Mouse (Mus musculus): Measurements from ENCODE around the gene Shcbp1l. TPM values are rescaled to one million over a fixed set of nuclear protein-coding genes. Genes with fewer than 3 reads are reported as not detected.

Gene Shcbp1l
- polyA plus RNA-seq, 1 experiment from 2014 or later, result 0.20 TPM

- H3K4me1 ChIP-seq, result 0 out of 2 replicates have a peak, but pooled peaks cover 4% of the 10 kb centered on the region
- H3K9me3 ChIP-seq, result no peaks in the 10 kb centered on the region
- H3K36me3 ChIP-seq, result no peaks in the 10 kb centered on the region
- H3K4me3 ChIP-seq, result no peak overlapping the region
- H3K27me3 ChIP-seq (ENCODE audit: insufficient read depth, poor library complexity, severe bottlenecking), result no peaks in the 10 kb centered on the region
- DNase-seq (ENCODE audit: low spot score), result no peak
- WGBS, result 76% methylated on average over 3 of the region's 3 CpGs
- no peak overlapping the region for H3K27ac ChIP-seq
These were observed 71.1 kb downstream of the Shcbp1l start for GRCm38 (mm10) chr1:153496030-153496429.

GRCm38 (mm10) chr1:153500030-153500429 lies 75.1 kb downstream of the Shcbp1l start:
- Histone ChIP-seq H3K4me1 (no peaks in the 10 kb centered on the region), H3K36me3 (no peaks in the 10 kb centered on the region), H3K4me3 (no peak overlapping the region), H3K9me3 (no peaks in the 10 kb centered on the region), H3K27me3 (ENCODE audit: insufficient read depth, poor library complexity, severe bottlenecking) (no peaks in the 10 kb centered on the region), H3K27ac (no peak overlapping the region)
- DNase-seq (ENCODE audit: low spot score), result no peak
- WGBS, result 87% methylated on average over 9 of the region's 9 CpGs

- H3K27ac ChIP-seq, result no peak overlapping the region
- no peak overlapping the region for H3K4me3 ChIP-seq
- no peaks in the 10 kb centered on the region for H3K27me3 ChIP-seq (ENCODE audit: insufficient read depth, poor library complexity, severe bottlenecking)
- no peaks in the 10 kb centered on the region for H3K4me1 ChIP-seq
- no peak for DNase-seq (ENCODE audit: low spot score)
- no peaks in the 10 kb centered on the region for H3K9me3 ChIP-seq
- H3K36me3 ChIP-seq, result no peaks in the 10 kb centered on the region
- WGBS, result 51% methylated on average over 5 of the region's 5 CpGs
These were observed 76.8 kb downstream of the Shcbp1l start for GRCm38 (mm10) chr1:153501644-153502321.

Other genes with a start within 250 kb of the Shcbp1l start
- 4.9 and 5.6 TPM in 2 replicates for gene Lamc2, start 238.7 kb upstream of the Shcbp1l start, polyA plus RNA-seq (2016; fragmentation: Nextera tagmentation; extraction: Ambion mirVana)
- 62.6 and 85.3 TPM in 2 replicates for gene Lamc1, start 92.4 kb upstream of the Shcbp1l start, polyA plus RNA-seq (2016; fragmentation: Nextera tagmentation; extraction: Ambion mirVana)
- gene Dhx9, start 62.5 kb downstream of the Shcbp1l start, polyA plus RNA-seq (2016; fragmentation: Nextera tagmentation; extraction: Ambion mirVana), result 22.8 and 25.1 TPM in 2 replicates
- 8.0 and 8.4 TPM in 2 replicates for gene Npl, start 124.9 kb downstream of the Shcbp1l start, polyA plus RNA-seq (2016; fragmentation: Nextera tagmentation; extraction: Ambion mirVana)
- gene Rgs8, start 227.9 kb downstream of the Shcbp1l start, polyA plus RNA-seq (2016; fragmentation: Nextera tagmentation; extraction: Ambion mirVana), result 0.54 and 0.55 TPM in 2 replicates